Mouse (Mus musculus): ENCODE results near the gene Abcc4.

GRCm38 (mm10) chr14:118485646-118486045 lies 220.4 kb downstream of the Abcc4 start:
- no peak for TF ChIP-seq CTCF (IDR thresholded peaks at IDR 0.05; ENCODE audit: insufficient read depth, low read length)
- TF ChIP-seq POLR2A (IDR thresholded peaks at IDR 0.05; ENCODE audit: borderline replicate concordance, extremely low read depth, low read depth, low read length), result no peak

Data from lung, adult 2 months (tissue).